Mouse (Mus musculus) lung, adult 2 months (tissue): ENCODE results near the gene Cpm. TPM values are rescaled to one million over a fixed set of nuclear protein-coding genes. Genes with fewer than 3 reads are reported as not detected.
"Not testable (repeated sequence)": the region's sequence is repeated elsewhere in the genome, so short reads cannot be mapped to it uniquely, and the experiment has no call there.

Experiments used
- DNase-seq: peaks from one replicate; pipeline ENCODE4 v3.0.0; 2022
- H3K4me1 ChIP-seq: fragments of 200-500 bp; 2 replicates; pipeline ENCODE4 v1.6.1; 2011; ENCODE audit warnings: low read length; ENCODE audit not compliant: control insufficient read depth, insufficient read depth
- H3K4me3 ChIP-seq: fragments of 200-500 bp; replicated peaks from 2 replicates; pipeline ENCODE3; 2011; ENCODE audit warnings: low read depth, mild to moderate bottlenecking, control low read depth, low read length; ENCODE audit errors: extremely low read depth
- CTCF ChIP-seq: fragments of 200-500 bp; IDR thresholded peaks from 2 replicates; pipeline ENCODE4 v1.5.1; 2011; ENCODE audit warnings: mild to moderate bottlenecking, low read length, control low read depth; ENCODE audit not compliant: insufficient read depth
- POLR2A ChIP-seq: fragments of 200-500 bp; IDR thresholded peaks from 2 replicates; pipeline ENCODE4 v1.6.1; 2011; ENCODE audit warnings: low read depth, mild to moderate bottlenecking, control low read depth, low read length, borderline replicate concordance; ENCODE audit errors: extremely low read depth
- WGBS: fragments of 180-500 bp; shearing (Covaris S2); methylation state at CpG from one replicate; pipeline ENCODE4 v1.1.7; 2018; 5-methylcytosine and 5-hydroxymethylcytosine counted together
- polyA plus RNA-seq: library from polyadenylated mRNA; depleted of rRNA; stranded (reverse); fragments of >200 nt; gene quantifications from 2 replicates; pipeline ENCODE4 v1.2.3, GENCODE M21; 2012

Cpm gene
- polyA plus RNA-seq, 1 experiment: 117 TPM

GRCm38 (mm10) chr10:117700450-117700849, 71.2 kb downstream of the Cpm start:
- TF ChIP-seq CTCF: no peak
- TF ChIP-seq POLR2A: no peak
- Histone ChIP-seq H3K4me1 (no peaks in the 10 kb centered on the region), H3K4me3 (no peak overlapping the region)
- no peak for DNase-seq
- 94% methylated on average over 1 of the region's 1 CpGs for WGBS

- TF ChIP-seq CTCF: no peak
- WGBS: 93% methylated on average over 6 of the region's 6 CpGs
- Histone ChIP-seq H3K4me3 (no peak overlapping the region), H3K4me1 (no peaks in the 10 kb centered on the region)
- no peak for DNase-seq
Observed at GRCm38 (mm10) chr10:117701034-117701829, 71.9 kb downstream of the Cpm start.

DNA sequence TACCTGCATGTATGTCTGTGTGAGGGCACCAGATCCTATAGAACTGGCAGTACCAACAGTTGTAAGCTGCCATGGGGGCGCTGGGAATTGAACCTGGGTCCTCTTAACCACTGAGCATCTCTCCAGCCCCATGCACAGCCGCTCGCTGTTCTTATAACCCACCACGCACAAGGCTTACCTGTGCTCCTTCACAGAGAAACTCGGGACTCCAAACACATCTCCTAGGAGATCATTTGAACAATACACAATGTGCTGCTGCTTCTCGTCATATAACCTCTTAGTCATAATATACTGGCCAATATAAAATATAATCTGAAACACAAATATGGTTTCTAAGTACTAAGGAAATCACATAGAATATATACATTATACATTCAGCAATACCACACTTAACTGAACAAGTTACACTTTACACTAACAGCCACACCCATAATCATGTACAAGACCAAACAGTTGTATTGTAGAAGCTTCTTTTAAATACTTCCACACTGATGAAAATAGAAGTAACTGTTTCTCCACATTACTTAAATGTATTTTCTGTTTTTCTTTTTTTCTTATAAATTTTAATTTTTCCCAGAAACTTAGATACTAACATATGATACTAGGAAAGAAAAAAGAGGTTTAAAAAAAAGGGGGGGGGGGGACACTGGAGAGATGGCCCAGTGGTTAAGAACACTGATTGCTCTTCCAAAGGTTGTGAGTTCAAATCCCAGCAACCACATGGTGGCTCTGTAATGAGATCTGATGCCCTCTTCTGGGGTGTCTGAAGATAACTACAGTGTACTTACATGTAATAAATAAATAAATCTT, 72.9 kb downstream of the Cpm start:
- Histone ChIP-seq H3K4me1 (peaks cover 2% of the 10 kb centered on the region), H3K4me3 (no peak overlapping the region)
- no peak for DNase-seq
- TF ChIP-seq CTCF (no peak), POLR2A (no peak)
- WGBS: 95% methylated on average over 6 of the region's 6 CpGs

GRCm38 (mm10) chr10:117703506-117703905, 74.2 kb downstream of the Cpm start:
- TF ChIP-seq CTCF (no peak), POLR2A (no peak)
- WGBS: 86% methylated on average over 3 of the region's 3 CpGs
- peaks cover 2% of the 10 kb centered on the region for H3K4me1 ChIP-seq
- no peak for DNase-seq
- H3K4me3 ChIP-seq: no peak overlapping the region

DNA sequence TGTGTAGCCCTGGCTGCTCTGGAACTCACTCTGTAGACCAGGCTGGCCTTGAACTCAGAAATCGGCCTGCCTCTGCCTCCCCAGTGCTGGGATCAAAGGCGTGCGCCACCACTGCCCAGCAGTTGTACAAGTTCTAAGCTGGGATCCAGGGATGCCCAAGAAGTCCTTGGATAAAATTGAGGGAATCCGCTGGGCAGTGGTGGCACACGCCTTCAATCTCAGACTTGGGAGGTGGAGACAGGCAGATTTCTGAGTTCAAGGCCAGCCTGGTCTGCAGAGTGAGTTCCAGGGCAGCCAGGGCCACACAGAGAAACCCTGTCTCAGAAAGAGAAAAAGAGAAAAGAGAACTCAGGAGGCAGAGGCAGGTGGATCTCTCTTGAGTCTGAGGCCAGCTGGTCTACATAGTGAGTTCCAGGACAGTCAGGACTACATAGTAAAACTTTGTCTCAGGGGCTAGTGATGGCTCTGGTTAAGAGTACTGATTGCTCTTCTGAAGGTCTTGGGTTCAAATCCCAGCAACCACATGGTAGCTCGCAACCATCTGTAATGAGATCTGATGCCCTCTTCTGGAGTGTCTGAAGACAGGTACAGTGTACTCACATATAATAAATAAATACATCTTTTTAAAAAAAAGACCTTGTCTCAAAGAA, 75.1 kb downstream of the Cpm start:
- WGBS: 94% methylated on average over 6 of the region's 6 CpGs
- not testable (repeated sequence) for DNase-seq, H3K4me1 ChIP-seq, H3K4me3 ChIP-seq

DNA sequence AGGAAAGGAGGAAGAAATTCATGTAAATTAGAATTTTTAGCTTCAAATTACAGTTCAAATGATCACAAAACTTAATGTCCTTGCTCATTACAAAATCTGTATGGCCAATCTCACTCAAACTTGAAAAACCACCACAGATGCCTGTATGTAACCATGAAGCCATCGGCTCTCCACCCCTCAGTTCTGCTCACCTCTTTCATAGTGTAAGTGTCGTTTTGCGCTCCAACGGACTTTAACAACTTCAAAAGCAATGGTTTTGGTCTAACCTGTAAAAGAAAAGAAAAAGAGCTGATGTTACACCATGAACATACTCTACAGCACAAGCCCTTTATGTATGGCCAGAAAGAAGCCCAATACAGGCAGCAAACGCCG, 75.7 kb downstream of the Cpm start:
- peaks cover 7% of the 10 kb centered on the region for H3K4me1 ChIP-seq
- H3K4me3 ChIP-seq: no peak overlapping the region
- 95% methylated on average over 6 of the region's 6 CpGs for WGBS
- TF ChIP-seq CTCF (no peak), POLR2A (no peak)
- DNase-seq: no peak

DNA sequence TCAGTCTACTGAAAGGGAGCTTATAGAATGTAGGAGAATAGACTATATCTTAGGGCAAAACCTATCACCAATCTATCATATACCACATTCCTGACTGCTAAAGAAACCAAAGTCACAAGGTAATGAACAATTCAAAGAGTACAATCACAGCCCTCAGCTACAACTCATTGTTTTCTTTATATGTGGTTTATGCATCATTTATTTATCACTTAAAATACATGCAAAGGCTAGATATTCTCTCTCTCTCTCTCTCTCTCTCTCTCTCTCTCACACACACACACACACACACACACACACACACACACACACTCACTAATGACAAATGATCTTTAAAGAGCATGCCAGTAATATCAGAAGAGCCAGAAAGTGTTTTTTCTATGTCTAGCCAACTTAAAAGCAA, 76.5 kb downstream of the Cpm start:
- DNase-seq: no peak
- Histone ChIP-seq H3K4me3 (no peak overlapping the region), H3K4me1 (peaks cover 7% of the 10 kb centered on the region)
- TF ChIP-seq CTCF (no peak), POLR2A (no peak)

GRCm38 (mm10) chr10:117706440-117706839, 77.1 kb downstream of the Cpm start:
- Histone ChIP-seq H3K4me3 (no peak overlapping the region), H3K4me1 (peaks cover 7% of the 10 kb centered on the region)
- TF ChIP-seq CTCF: no peak
- no peak for TF ChIP-seq POLR2A
- 76% methylated on average over 6 of the region's 6 CpGs for WGBS
- no peak for DNase-seq

DNA sequence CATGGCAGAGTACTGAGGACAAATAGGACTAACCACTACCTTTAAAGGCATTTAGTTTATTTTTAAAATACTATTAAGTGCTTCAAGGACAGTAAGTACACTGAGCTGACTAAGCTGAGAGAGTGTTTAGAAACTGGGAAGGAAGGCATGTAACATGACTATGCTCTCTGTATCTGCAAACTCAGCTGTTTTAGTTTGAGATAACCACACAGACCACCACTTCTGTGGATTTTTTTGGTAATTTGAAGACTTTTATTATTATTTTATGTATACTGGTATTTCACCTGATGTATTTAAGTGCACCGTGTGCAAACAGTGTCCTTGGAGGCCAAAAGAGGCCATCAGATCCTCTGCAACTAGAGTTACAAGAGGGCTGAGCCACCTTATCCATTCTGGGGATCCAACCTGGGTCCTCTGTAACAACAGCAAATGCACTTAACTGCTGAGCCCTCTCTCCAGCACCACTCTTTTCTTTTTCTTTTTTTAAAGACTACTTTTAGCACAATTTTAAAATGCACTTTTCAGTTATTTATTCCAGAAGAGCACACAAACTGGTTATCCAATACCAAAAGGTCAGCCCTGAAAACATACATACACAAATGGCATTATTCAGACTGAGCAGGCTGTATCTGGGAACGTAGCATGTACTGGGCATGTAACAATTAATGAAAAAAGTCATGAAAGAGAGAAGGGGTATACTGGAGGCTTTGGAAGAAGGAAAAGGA, 78.0 kb downstream of the Cpm start:
- no peak for DNase-seq
- H3K4me3 ChIP-seq: no peak overlapping the region
- peaks cover 7% of the 10 kb centered on the region for H3K4me1 ChIP-seq
- WGBS: 84% methylated on average over 2 of the region's 2 CpGs
- TF ChIP-seq CTCF: no peak
- TF ChIP-seq POLR2A: no peak

GRCm38 (mm10) chr10:117708376-117708775, 79.1 kb downstream of the Cpm start:
- DNase-seq: no peak
- TF ChIP-seq POLR2A: no peak
- no peak for TF ChIP-seq CTCF
- 96% methylated on average over 2 of the region's 2 CpGs for WGBS
- Histone ChIP-seq H3K4me3 (no peak overlapping the region), H3K4me1 (peaks cover 7% of the 10 kb centered on the region)
